Mouse (Mus musculus) bone marrow, adult 2 months (tissue): Measurements from ENCODE around the gene Gm4969. TPM values are rescaled to one million over a fixed set of nuclear protein-coding genes. Genes with fewer than 3 reads are reported as not detected.

Experiments
- H3K27ac ChIP-seq: fragments of 200-500 bp; 2 replicates; pipeline ENCODE4 v1.5.1; 2012; ENCODE audit warnings: low read depth, mild to moderate bottlenecking, control low read depth, inconsistent platforms, low read length; ENCODE audit not compliant: control insufficient read depth, poor library complexity, insufficient read depth
- H3K4me1 ChIP-seq: fragments of 200-500 bp; 2 replicates; pipeline ENCODE4 v1.6.1; 2011; ENCODE audit warnings: low read length; ENCODE audit not compliant: control insufficient read depth, insufficient read depth
- H3K4me3 ChIP-seq: fragments of 200-500 bp; replicated peaks from 2 replicates; pipeline ENCODE3; 2011; ENCODE audit warnings: mild to moderate bottlenecking, low read depth, low read length, control low read depth; ENCODE audit not compliant: control insufficient read depth
- CTCF ChIP-seq: fragments of 200-500 bp; IDR thresholded peaks from 2 replicates; pipeline ENCODE4 v1.5.1; 2011; ENCODE audit warnings: low read length, control low read depth; ENCODE audit not compliant: control insufficient read depth, insufficient read depth
- POLR2A ChIP-seq: fragments of 200-500 bp; IDR thresholded peaks from 2 replicates; pipeline ENCODE4 v1.6.1; 2011; ENCODE audit warnings: low read depth, mild to moderate bottlenecking, control low read depth, low read length, borderline replicate concordance; ENCODE audit not compliant: control insufficient read depth
- WGBS: fragments of 180-500 bp; shearing (Covaris S2); methylation state at CpG from one replicate; pipeline ENCODE4 v1.1.7; 2018; 5-methylcytosine and 5-hydroxymethylcytosine counted together
- polyA plus RNA-seq: library from polyadenylated mRNA; stranded (reverse); fragments of >200 nt; gene quantifications from 2 replicates; pipeline ENCODE4 v1.2.4, GENCODE M21; 2011; ENCODE audit warnings: low replicate concordance; ENCODE audit not compliant: missing spikeins, insufficient read depth, insufficient read length

The Gm4969 gene
- polyA plus RNA-seq, 1 experiment = not detected

GRCm38 (mm10) chr7:19051161-19051560, 67.0 kb downstream of the Gm4969 start:
- no peak for TF ChIP-seq CTCF
- TF ChIP-seq POLR2A = no peak
- WGBS = 80% methylated on average over 4 of the region's 4 CpGs

GRCm38 (mm10) chr7:19050172-19050571, 68.0 kb downstream of the Gm4969 start:
- Histone ChIP-seq H3K27ac (no peak overlapping the region), H3K4me3 (no peak overlapping the region), H3K4me1 (no peaks in the 10 kb centered on the region)
- TF ChIP-seq CTCF (no peak), POLR2A (no peak)
- 73% methylated on average over 8 of the region's 8 CpGs for WGBS

More at GRCm38 (mm10) chr7:19051161-19051560, 67.0 kb downstream of the Gm4969 start:
- H3K4me3 ChIP-seq = no peak overlapping the region
- no peak overlapping the region for H3K27ac ChIP-seq
- no peaks in the 10 kb centered on the region for H3K4me1 ChIP-seq

GRCm38 (mm10) chr7:19049252-19049651, 68.9 kb downstream of the Gm4969 start:
- no peak for TF ChIP-seq CTCF
- TF ChIP-seq POLR2A = no peak
- H3K4me3 ChIP-seq = no peak overlapping the region
- WGBS = 77% methylated on average over 5 of the region's 5 CpGs
- no peak overlapping the region for H3K27ac ChIP-seq
- no peaks in the 10 kb centered on the region for H3K4me1 ChIP-seq

Other genes starting within 250 kb of the Gm4969 start
- 72.2 and 201 TPM in 2 replicates for gene Pglyrp1, start 247.0 kb downstream of the Gm4969 start, polyA plus RNA-seq
- gene Ccdc61, start 208.0 kb downstream of the Gm4969 start, polyA plus RNA-seq = 18.7 and 40.4 TPM in 2 replicates
- gene Nova2, start 192.5 kb downstream of the Gm4969 start, polyA plus RNA-seq = 0.16 and 0.35 TPM in 2 replicates
- not detected in 2 replicates for gene Nanos2, start 131.0 kb downstream of the Gm4969 start, polyA plus RNA-seq
- gene Mypop, start 127.1 kb downstream of the Gm4969 start, polyA plus RNA-seq = 0.83 and 1.1 TPM in 2 replicates
- gene Irf2bp1, start 114.3 kb downstream of the Gm4969 start, polyA plus RNA-seq = 6.8 and 7.3 TPM in 2 replicates
- gene Foxa3, start 94.8 kb downstream of the Gm4969 start, polyA plus RNA-seq = not detected in 2 replicates
- gene Sympk, start 94.0 kb downstream of the Gm4969 start, polyA plus RNA-seq = 34.3 and 108 TPM in 2 replicates
- gene Rsph6a, start 63.7 kb downstream of the Gm4969 start, polyA plus RNA-seq = not detected in 2 replicates
- 21.4 and 27.7 TPM in 2 replicates for gene Dmwd, start 42.1 kb downstream of the Gm4969 start, polyA plus RNA-seq
- gene Dmpk, start 34.5 kb downstream of the Gm4969 start, polyA plus RNA-seq = 25.8 and 42.6 TPM in 2 replicates
- gene Six5, start 23.8 kb downstream of the Gm4969 start, polyA plus RNA-seq = 4.7 and 6.5 TPM in 2 replicates
- 3.9 and 4.8 TPM in 2 replicates for gene Fbxo46, start 1.5 kb upstream of the Gm4969 start, polyA plus RNA-seq
- gene Qpctl, start 30.9 kb upstream of the Gm4969 start, polyA plus RNA-seq = 3.6 and 6.8 TPM in 2 replicates
- 56.3 and 58.6 TPM in 2 replicates for gene Snrpd2, start 31.4 kb upstream of the Gm4969 start, polyA plus RNA-seq
- 0.62 and 0.79 TPM in 2 replicates for gene Gipr, start 47.8 kb upstream of the Gm4969 start, polyA plus RNA-seq
- gene Eml2, start 58.1 kb upstream of the Gm4969 start, polyA plus RNA-seq = 14.2 and 33.1 TPM in 2 replicates
- 0.34 and 0.70 TPM in 2 replicates for gene Gpr4, start 94.2 kb upstream of the Gm4969 start, polyA plus RNA-seq
- 7.5 and 8.5 TPM in 2 replicates for gene Opa3, start 110.0 kb upstream of the Gm4969 start, polyA plus RNA-seq
- gene Vasp, start 153.4 kb upstream of the Gm4969 start, polyA plus RNA-seq = 83.3 and 135 TPM in 2 replicates
- gene Ppm1n, start 161.7 kb upstream of the Gm4969 start, polyA plus RNA-seq = 3.6 TPM in 1 of 2 replicates, not detected in the other
- gene Rtn2, start 164.3 kb upstream of the Gm4969 start, polyA plus RNA-seq = 0.92 and 2.3 TPM in 2 replicates
- gene Fosb, start 191.7 kb upstream of the Gm4969 start, polyA plus RNA-seq = 0.50 and 1.1 TPM in 2 replicates
- 19.2 and 31.3 TPM in 2 replicates for gene Ercc1, start 226.4 kb upstream of the Gm4969 start, polyA plus RNA-seq
- 11.7 and 13.7 TPM in 2 replicates for gene Cd3eap, start 241.1 kb upstream of the Gm4969 start, polyA plus RNA-seq
- gene Ppp1r13l, start 241.4 kb upstream of the Gm4969 start, polyA plus RNA-seq = 1.7 and 4.0 TPM in 2 replicates